Mouse (Mus musculus): ENCODE results near the gene Antxr2.

Gene Antxr2

DNA sequence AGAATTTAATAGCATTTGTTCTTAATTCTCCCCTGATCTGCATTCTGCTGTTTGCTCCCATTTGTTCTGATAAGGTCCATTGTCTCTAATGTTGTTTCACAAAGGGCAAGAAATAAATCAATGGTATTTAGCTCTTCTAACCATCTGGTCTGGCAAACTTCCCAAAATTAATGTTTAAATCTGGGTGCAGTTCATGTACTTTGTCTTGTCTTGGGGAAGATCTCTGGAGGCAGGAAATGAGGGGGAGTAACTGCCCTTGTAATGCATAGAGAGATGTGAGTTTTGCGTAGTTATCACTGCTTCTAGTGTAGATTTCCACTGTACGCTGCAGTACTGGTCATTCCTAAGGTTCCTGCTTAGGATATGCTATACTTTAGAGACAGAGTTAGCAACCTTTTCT, 193.5 kb downstream of the Antxr2 start:
- DNase-seq (ENCODE audit: low read depth, low spot score) = no peak

DNA sequence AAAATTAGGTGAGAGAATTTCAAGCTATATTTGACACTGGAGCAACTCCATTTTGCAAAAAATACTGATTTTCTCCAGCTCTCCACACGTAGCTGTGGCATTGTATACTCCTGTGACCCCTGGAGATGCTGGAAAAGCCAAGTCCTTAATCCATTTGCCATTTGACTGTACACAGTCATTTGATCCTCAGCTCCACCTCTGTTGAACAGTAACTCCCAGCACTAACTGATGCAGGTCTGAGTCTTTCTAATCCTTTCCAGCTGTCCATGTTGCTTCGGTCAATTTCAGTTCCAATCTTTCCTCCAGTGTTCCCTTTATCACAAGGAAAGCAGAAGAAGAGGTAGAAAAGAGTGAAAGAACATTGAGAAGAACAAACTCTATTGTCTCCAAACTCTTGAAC, 195.4 kb downstream of the Antxr2 start:
- DNase-seq (ENCODE audit: low read depth, low spot score) = no peak

DNA sequence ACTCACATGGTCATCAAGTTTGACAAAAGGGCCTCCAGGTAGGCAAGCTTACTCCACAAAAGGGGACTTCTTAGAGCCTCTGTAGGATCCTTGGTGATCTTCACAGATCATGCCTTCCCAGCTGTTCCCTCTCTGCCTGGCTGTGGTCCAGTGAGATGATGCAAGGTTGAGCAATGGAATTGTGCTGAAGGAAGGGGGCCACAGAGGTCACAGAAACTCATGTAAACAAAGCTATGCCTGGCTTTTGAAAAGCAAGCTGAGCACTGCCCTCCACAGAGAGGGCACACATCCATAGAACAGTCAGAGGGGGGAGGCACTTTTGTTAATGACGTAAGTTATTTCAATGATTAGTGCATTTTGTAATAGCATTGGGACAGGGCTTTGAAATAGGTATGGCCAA, 196.1 kb downstream of the Antxr2 start:
- no peak for DNase-seq (ENCODE audit: low read depth, low spot score)

Measured in ZHBTc4 (cell line).